Mouse (Mus musculus) neural tube, embryonic 11.5 days (tissue): ENCODE measurements at regions not wholly inside any gene's neighbourhood (a gene's known extent, or its start where the extent isn't known, plus 50 kb on each side); places are given as distances from the start of the nearest gene placed in this dataset.

Experiments
- ATAC-seq: fragments of 200-750 bp; cut with Nextera tagmentation; 2 replicates; pipeline ENCODE4 v1.8.0; 2017; ENCODE audit warnings: moderate number of reproducible peaks, mild to moderate bottlenecking, moderate TSS enrichment, moderate library complexity; ENCODE audit not compliant: insufficient read depth, low FRiP score, low TSS enrichment
- DNase-seq: peaks from one replicate; pipeline ENCODE4 v3.0.0-alpha.2; 2015; ENCODE audit warnings: low spot score
- H3K27ac ChIP-seq: fragments of 300-500 bp; sonication (generic); 2 replicates; pipeline ENCODE4 v1.5.1; 2014; ENCODE audit warnings: low read depth, mild to moderate bottlenecking, low read length
- H3K27me3 ChIP-seq: fragments of 300-500 bp; sonication (generic); 2 replicates; pipeline ENCODE4 v1.6.1; 2014; ENCODE audit warnings: mild to moderate bottlenecking, low read length, mixed read lengths; ENCODE audit not compliant: control insufficient read depth, insufficient read depth
- H3K36me3 ChIP-seq: fragments of 300-500 bp; sonication (generic); 2 replicates; pipeline ENCODE4 v1.6.1; 2014; ENCODE audit warnings: mild to moderate bottlenecking, low read length, moderate library complexity, mixed read lengths; ENCODE audit not compliant: control insufficient read depth, insufficient read depth
- H3K4me1 ChIP-seq: fragments of 300-500 bp; sonication (generic); 2 replicates; pipeline ENCODE4 v1.6.1; 2014; ENCODE audit warnings: low read length, mixed read lengths; ENCODE audit not compliant: control insufficient read depth, insufficient read depth
- H3K4me2 ChIP-seq: fragments of 300-500 bp; sonication (generic); 2 replicates; pipeline ENCODE4 v1.6.1; 2014; ENCODE audit warnings: low read depth, mild to moderate bottlenecking, moderate library complexity
- H3K4me3 ChIP-seq: fragments of 300-500 bp; sonication (generic); 2 replicates; pipeline ENCODE4 v1.5.1; 2014; ENCODE audit warnings: low read depth, low read length
- H3K9ac ChIP-seq: fragments of 300-500 bp; sonication (generic); 2 replicates; pipeline ENCODE4 v1.6.1; 2014; ENCODE audit warnings: mild to moderate bottlenecking, low read length
- H3K9me3 ChIP-seq: fragments of 300-500 bp; sonication (generic); 2 replicates; pipeline ENCODE4 v1.6.1; 2016; ENCODE audit warnings: low read length; ENCODE audit not compliant: control insufficient read depth
- WGBS: fragments of 180-500 bp; shearing (Covaris S2); extraction: QIAGEN DNeasy Blood & Tissue Kit; methylation state at CpG from one replicate; pipeline ENCODE4 v1.1.7; 2014; 5-methylcytosine and 5-hydroxymethylcytosine counted together

- WGBS = 56% methylated on average over 15 of the region's 15 CpGs
- H3K27me3 ChIP-seq = no peaks in the 10 kb centered on the region
- H3K36me3 ChIP-seq = no peaks in the 10 kb centered on the region
- no peak overlapping the region for H3K9ac ChIP-seq
- no peak overlapping the region for H3K4me2 ChIP-seq
- H3K27ac ChIP-seq = no peak overlapping the region
- no peaks in the 10 kb centered on the region for H3K4me1 ChIP-seq
- no peak for DNase-seq
- H3K4me3 ChIP-seq = no peak overlapping the region
- no peaks in the 10 kb centered on the region for H3K9me3 ChIP-seq
- no peak for ATAC-seq
These were observed 119.5 kb upstream of the A530016L24Rik start for GRCm38 (mm10) chr12:112369581-112370371.

DNA sequence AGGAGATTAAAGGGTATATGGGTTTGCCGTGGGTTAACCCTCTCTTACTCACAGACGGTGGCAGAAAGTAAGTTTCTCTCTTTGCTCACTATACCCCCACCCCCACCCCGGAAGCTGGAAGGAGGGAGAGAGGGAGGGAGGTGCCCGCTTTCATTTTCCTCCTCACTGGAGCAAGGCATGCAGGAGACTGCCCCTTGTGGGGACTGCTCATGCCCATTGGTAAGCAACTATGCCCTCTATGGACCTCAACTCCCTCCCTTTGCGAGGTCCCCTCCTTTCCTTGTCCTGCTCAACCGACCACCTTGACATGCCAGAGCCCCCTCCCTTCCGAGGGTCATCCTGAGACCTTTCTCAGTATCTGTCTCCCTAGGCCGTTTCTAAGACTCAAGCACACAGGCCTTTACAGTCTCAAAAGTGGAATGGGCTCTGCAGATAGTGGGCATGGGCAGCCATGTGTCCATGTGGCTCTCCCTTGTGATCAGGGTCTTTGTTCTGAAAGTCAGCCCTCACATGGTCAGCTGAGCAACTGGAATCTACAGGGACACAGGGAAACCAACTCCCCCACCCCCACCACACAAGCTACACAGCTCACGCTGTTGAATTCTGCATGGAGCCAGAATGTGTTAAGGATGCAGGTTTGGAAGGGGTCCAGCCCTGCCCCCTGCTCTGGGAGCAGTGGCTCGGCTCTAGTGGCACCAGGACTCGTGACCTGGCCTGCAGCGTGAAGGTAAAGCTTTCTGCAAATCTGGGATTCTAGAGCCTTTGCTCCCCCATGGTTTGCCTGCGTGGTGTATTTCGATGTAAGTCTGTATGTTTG lies 116.8 kb upstream of the A530016L24Rik start:
- Histone ChIP-seq H3K27me3 (no peaks in the 10 kb centered on the region), H3K27ac (no peak overlapping the region), H3K4me3 (no peak overlapping the region), H3K36me3 (no peaks in the 10 kb centered on the region), H3K4me1 (no peaks in the 10 kb centered on the region), H3K9me3 (no peaks in the 10 kb centered on the region), H3K9ac (no peak overlapping the region), H3K4me2 (no peak overlapping the region)
- DNase-seq = no peak
- WGBS = 83% methylated on average over 14 of the region's 14 CpGs
- no peak for ATAC-seq

- no peak overlapping the region for H3K4me2 ChIP-seq
- no peaks in the 10 kb centered on the region for H3K27me3 ChIP-seq
- H3K4me1 ChIP-seq = no peaks in the 10 kb centered on the region
- ATAC-seq (no peak), DNase-seq (no peak)
- no peak overlapping the region for H3K27ac ChIP-seq
- 87% methylated on average over 7 of the region's 7 CpGs for WGBS
- no peak overlapping the region for H3K4me3 ChIP-seq
- H3K9me3 ChIP-seq = no peaks in the 10 kb centered on the region
- no peaks in the 10 kb centered on the region for H3K36me3 ChIP-seq
- no peak overlapping the region for H3K9ac ChIP-seq
These were observed 115.3 kb upstream of the A530016L24Rik start for GRCm38 (mm10) chr12:112373966-112374365.

GRCm38 (mm10) chr12:112376236-112376635 lies 113.0 kb upstream of the A530016L24Rik start:
- 82% methylated on average over 5 of the region's 5 CpGs for WGBS
- no peak overlapping the region for H3K27ac ChIP-seq
- H3K4me3 ChIP-seq = no peak overlapping the region
- DNase-seq (no peak), ATAC-seq (no peak)
- H3K4me1 ChIP-seq = no peaks in the 10 kb centered on the region
- H3K36me3 ChIP-seq = no peaks in the 10 kb centered on the region
- H3K27me3 ChIP-seq = no peaks in the 10 kb centered on the region
- no peaks in the 10 kb centered on the region for H3K9me3 ChIP-seq
- H3K4me2 ChIP-seq = no peak overlapping the region
- H3K9ac ChIP-seq = no peak overlapping the region

DNA sequence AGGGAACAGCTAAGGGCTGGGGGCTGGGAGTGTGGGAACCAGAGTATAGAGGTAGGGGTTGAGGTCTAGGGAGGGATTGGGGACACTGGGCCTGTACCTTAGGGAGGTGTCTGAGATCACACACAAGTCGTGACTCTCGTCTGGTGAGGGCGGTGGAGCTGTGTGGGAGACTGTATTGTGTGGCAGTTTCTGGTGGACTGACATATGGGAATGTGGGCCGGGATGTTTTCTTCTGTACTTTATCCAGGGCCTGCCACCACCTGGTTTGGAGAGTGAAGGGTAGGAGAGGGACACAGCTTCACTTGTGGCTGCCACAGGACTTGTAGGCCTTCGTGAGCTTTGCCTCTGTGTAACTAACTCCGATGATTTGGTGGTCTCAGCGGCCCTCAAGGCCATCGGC lies 112.5 kb upstream of the A530016L24Rik start:
- ATAC-seq (no peak), DNase-seq (no peak)
- no peak overlapping the region for H3K4me3 ChIP-seq
- H3K27me3 ChIP-seq = no peaks in the 10 kb centered on the region
- no peaks in the 10 kb centered on the region for H3K9me3 ChIP-seq
- WGBS = 88% methylated on average over 8 of the region's 8 CpGs
- H3K36me3 ChIP-seq = no peaks in the 10 kb centered on the region
- no peak overlapping the region for H3K4me2 ChIP-seq
- H3K27ac ChIP-seq = no peak overlapping the region
- no peaks in the 10 kb centered on the region for H3K4me1 ChIP-seq
- no peak overlapping the region for H3K9ac ChIP-seq

DNA sequence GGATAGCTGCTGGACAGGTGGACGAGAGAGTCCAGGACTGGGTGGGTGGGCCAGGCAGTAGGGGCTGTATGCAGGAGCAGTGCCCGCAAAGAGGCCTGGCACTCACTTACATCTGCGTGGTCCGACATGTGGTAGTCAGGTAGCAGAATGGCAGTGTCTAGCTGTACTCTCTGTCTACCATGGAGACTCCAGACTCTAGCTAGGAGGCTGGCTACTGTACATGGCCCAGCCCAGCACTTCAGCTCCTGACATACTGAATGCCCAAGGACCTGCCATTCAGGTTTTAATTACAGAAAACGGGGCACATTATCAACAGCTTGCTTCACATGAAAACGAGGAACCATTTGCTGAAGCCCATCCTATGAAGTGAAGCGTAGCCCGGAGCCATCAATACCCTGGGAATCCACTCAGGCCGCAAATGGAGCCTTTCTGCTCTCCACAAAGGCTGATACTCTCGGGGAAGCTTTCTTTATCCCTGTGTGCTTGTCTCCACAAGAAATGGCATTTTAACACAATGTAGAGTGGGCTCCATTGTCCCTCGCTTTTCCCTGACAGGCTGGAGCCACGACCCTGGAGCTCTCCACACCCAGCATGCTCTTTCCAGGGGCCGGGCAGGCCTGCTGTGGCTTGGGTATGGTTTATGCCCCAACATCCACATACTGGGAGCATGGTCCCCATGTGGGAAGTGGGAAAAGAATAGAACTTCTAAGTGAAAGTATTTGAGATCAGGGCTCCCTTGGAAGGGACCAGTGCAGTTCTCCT lies 110.6 kb upstream of the A530016L24Rik start:
- no peaks in the 10 kb centered on the region for H3K4me1 ChIP-seq
- ATAC-seq (no peak), DNase-seq (no peak)
- H3K9me3 ChIP-seq = no peaks in the 10 kb centered on the region
- H3K4me3 ChIP-seq = no peak overlapping the region
- H3K27ac ChIP-seq = no peak overlapping the region
- no peak overlapping the region for H3K4me2 ChIP-seq
- H3K27me3 ChIP-seq = no peaks in the 10 kb centered on the region
- H3K9ac ChIP-seq = no peak overlapping the region
- 64% methylated on average over 13 of the region's 13 CpGs for WGBS
- H3K36me3 ChIP-seq = no peaks in the 10 kb centered on the region

- Histone ChIP-seq H3K9me3 (no peaks in the 10 kb centered on the region), H3K4me1 (no peaks in the 10 kb centered on the region), H3K27me3 (no peaks in the 10 kb centered on the region), H3K36me3 (no peaks in the 10 kb centered on the region), H3K4me2 (no peak overlapping the region), H3K9ac (no peak overlapping the region), H3K27ac (no peak overlapping the region), H3K4me3 (no peak overlapping the region)
- DNase-seq (no peak), ATAC-seq (no peak)
- 72% methylated on average over 9 of the region's 9 CpGs for whole genome bisulfite sequencing
These were observed 101.4 kb upstream of the A530016L24Rik start for GRCm38 (mm10) chr12:112387836-112388235.

- Histone ChIP-seq H3K4me3 (no peak overlapping the region), H3K4me2 (no peak overlapping the region), H3K9me3 (no peaks in the 10 kb centered on the region), H3K4me1 (peaks cover 7% of the 10 kb centered on the region; the same call in 1 of the 2 replicates), H3K27ac (no peak overlapping the region), H3K36me3 (no peaks in the 10 kb centered on the region), H3K27me3 (no peaks in the 10 kb centered on the region), H3K9ac (no peak overlapping the region)
- 76% methylated on average over 13 of the region's 13 CpGs for WGBS
- ATAC-seq (no peak), DNase-seq (no peak)
These were observed 93.3 kb upstream of the A530016L24Rik start for GRCm38 (mm10) chr12:112395909-112396308.
